Mouse (Mus musculus): Measurements from ENCODE around the gene B130006D01Rik.

B130006D01Rik gene

DNA sequence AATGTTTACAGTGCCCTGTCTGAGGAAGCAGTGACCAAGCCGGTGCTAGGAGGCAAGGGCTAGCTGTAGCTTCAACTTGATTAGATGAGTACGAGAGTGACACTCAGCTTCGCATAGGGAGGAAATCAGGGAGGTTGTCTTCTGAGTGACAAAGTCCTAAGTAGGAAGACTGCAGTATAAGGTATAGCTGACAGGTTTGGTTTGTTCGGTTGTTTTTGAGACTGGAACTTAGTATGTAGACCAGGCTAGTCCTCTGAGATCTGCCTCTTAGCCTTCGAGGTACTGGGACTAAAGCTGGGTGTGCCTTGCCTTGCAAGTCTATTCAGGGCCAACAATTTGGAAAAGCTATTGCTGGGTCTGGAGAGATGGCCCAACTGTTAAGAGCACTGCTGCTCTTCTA, at the start of gene B130006D01Rik:
Gene B130006D01Rik (plus strand): TSS at position 301 of the 400 bp plus-strand sequence.
- DNase-seq (ENCODE audit: extremely low spot score, low spot score), result no peak

DNA sequence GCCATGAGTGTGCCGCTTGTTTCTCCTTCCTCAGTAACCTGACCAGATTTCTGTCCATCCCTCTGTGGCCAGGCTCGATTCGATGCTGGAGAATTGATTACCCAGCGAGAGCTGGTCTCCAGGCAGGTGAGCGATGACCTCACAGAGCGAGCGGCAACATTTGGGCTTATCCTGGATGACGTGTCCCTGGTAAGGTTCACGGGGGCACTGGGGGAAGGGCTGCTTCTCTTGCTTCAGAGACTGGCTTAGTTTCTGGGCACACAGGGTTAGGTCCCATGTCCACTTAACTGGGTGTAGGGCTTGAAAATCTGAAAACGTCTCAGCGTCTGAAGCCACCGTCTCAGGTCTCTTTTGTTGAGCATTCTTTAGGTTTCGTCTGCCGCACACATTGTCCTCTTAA, 47.9 kb upstream of the B130006D01Rik start:
- DNase-seq (ENCODE audit: extremely low spot score, low spot score), result no peak

DNA sequence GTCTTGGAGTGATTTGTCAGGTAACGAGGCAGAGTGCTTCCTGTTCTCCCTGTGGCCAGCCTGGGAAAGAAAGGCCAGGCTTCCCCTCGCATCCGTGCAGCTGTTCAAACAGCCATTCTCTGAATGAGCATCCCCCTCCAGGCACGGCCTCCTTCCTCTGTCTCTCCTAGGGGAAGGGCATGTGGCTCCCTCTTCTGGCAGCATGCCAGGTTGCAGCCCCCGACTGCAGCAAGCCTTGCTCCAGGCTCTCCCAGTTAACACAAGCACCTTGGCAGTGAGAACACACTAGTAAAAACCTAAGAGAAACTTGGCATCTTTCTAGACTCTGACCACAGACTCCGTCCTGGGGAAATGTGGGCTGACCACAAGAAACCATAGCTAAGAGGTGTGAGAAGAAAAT, 47.1 kb upstream of the B130006D01Rik start:
- DNase-seq (ENCODE audit: extremely low spot score, low spot score), result peak; percentile 86

DNA sequence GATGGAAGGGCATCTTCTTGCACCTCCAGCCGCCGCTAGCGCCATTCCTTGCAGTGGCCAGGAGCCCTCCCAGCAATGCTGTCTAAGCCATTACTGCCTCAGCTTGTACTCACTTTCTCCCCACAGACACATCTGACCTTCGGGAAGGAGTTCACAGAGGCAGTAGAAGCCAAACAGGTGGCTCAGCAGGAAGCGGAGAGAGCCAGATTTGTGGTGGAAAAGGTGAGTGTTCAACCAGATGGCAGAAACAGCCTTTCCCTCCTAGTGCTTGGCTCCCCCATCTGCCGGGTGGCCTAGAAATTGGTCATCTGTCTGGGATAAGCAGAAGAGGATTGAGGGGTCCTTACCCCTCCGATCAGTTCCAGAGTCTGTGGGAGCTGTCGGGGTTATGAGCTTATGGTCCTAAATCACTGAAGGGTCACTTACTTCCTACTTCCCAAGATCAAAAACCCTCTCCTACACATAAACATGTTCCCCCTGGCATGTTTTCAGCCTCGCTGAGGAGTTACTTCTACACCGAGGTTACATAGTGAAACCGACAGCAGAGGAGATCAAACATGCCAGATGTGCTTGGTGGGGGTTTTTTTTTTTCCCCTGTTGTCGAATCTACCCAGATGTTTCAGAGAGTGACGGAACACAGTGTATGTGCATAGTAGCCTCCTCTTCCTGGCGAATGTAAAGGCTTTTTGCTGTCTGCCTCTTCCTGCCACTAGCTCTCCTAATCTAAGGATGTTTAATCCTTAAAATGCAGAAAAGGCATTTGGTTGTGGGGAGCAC, 45.3 kb upstream of the B130006D01Rik start:
- DNase-seq (ENCODE audit: extremely low spot score, low spot score), result no peak

DNA sequence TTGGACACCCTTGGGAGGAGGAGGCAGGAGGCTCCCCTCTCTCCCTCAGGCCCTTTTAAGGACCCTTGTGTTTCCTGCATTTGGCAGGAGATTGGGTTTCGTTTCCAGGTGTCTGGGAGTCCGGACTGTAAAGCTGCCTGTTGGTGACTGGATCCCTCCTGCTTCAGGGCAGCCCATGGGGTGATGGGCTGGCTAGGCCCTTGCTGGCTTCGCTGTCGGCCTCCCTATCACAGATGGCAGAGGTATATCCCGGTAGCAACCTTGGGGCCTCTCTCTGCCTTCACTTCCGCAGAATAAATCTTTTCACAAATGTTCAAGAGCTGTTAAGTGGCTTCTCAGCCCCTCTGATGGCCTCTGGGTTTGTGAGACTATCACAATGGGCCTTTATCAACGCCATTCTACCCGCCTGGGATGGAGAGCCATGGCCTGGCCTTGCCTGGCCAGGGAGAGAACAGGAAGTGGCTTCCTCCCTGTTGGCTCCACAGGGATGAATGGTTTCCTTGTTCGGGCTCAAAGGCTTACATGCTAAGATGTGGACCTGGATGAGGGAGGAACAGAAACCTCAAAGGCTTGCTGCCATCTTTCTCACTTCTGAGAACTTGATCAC, 41.3 kb upstream of the B130006D01Rik start:
- DNase-seq (ENCODE audit: extremely low spot score, low spot score), result peak; percentile 30

DNA sequence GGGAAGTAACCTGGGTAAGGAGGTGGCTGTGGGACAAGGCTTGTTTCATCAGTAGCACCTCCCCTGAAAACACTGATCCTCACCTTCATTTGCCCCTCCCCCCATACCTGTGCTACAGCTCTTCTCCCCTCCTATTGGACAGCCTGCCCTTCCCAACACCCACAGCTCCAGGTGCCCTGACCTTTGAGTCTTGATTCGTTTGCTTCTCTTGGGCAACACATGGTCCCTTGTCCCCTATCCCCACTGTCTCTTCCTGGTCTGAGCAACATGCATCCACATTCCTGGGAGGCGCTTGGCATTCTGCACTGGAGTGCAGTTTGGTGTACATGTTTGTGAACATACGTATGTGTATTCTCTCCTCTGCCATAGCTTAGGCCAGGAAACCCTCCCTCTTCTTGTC, 40.4 kb upstream of the B130006D01Rik start:
- DNase-seq (ENCODE audit: extremely low spot score, low spot score), result no peak

DNA sequence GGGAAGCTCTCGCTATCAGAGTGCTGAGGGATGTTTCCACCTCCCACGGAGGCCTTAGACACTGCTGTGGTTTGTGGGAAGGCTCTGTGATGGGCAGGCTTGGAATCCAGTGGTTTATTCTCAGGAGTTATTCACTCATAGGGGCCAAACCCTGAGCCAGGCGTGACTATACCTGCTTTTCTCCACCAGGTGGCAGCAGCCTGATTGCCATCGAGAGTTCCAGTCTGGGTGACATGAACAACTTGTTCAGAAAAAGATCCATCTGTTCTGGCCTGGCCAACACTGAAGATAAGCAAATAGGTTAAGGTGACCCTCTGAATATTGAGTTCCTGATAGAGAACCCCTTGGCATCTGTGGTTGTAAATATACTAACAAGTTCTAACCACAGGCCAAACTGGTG, 37.4 kb upstream of the B130006D01Rik start:
- DNase-seq (ENCODE audit: extremely low spot score, low spot score), result peak; percentile 80

DNA sequence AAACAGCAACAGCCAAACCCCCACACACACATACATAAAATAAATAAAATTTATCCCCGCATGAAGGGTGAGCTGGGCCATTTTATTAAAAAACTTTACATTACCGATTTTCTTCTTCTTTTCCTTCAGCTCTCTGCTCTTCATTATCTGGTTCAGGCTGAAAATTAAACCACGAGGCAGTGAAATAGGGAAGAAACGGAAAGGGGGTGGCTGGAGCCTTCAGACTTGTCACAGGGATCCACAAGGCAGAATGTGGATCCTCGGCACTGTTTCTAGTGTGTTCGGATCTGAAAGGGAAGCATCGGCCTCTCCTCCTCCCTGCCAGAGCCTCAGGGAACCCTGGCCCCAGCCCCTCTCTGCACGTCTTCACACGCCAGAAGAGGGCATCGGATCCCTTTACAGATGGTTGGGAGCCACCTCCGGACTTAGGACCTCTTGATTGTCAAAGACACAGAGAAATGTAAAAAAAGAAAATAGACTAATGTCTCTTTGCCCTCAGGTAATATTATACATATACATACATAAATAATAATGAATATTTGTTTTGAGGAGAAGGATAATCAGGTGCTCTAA, 36.2 kb upstream of the B130006D01Rik start:
- DNase-seq (ENCODE audit: extremely low spot score, low spot score), result no peak

DNA sequence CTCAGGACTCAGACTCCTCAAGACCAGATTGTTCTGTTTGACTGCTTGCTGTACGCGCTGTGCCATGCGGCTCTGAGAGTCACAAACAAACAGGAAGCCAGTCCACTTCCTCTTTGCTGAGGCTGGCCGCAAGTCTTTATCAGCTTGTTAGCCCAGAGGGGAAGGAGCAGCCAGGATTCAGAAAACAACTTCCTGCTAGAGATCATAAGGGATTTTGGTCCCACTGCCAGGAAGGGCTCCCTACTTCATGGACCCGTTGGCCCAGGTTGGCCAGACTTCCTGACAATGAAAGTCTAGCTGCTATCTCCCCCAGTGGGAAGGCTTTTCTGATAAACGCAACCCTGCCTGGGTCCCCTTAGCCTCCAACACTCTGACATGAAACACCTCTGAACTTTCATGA, 34.9 kb upstream of the B130006D01Rik start:
- no peak for DNase-seq (ENCODE audit: extremely low spot score, low spot score)

DNA sequence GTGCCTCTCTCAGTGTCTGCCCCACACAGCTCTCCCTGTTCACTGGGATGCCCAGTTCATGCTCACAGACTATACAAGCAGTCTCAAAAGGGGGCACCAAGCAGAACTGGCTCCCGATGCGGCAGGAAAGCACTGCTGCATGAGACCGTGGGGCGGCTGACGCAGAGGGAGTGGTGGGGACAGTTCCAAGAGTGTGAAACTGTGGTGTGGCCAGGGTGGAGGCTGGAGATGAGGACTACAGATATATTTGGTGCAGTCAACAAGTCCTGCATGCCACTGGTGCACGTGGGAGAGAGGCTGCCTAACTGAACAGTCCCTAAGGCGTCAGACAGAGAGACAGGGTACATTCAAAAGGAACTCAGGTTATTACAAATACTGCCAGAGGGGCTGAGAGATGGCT, 34.4 kb upstream of the B130006D01Rik start:
- DNase-seq (ENCODE audit: extremely low spot score, low spot score), result no peak

DNA sequence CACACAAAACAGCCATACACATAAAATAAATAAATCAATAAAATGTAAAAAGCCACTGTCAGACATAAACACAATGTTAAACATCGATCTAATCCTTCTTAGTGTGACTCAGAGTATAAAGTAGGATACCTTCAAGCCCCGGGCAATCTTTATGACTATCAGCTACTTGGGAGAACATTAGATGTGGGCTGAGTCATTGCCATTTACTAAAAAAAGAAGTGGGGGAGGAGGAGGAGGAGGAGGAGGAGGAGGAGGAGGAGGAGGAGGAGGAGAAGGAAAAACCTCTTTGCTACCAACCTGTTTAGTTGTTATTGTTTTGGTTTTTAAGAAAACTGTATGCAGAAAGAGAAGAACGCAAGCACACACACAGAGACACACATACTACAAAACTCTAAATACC, 33.8 kb upstream of the B130006D01Rik start:
- DNase-seq (ENCODE audit: extremely low spot score, low spot score), result no peak

DNA sequence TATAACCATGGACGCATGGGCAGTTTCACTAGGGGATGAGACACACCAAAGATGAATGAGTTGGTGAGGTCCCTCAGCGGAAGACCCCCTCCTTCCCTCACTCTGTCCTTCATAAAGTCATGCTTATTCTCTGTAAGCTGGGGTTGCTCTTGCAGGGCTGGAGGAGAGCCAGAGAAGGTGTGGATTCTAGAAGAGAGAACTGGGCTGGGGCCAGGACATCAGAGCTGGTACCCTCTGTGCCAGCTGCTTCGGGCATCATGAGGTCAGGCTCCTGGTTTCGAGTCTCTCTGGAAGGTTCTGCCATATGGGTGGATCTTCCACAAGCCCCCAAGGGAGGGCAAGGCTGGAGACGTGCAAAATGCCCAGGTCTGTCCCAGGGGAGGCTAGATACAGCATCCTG, 24.8 kb upstream of the B130006D01Rik start:
- no peak for DNase-seq (ENCODE audit: extremely low spot score, low spot score)

DNA sequence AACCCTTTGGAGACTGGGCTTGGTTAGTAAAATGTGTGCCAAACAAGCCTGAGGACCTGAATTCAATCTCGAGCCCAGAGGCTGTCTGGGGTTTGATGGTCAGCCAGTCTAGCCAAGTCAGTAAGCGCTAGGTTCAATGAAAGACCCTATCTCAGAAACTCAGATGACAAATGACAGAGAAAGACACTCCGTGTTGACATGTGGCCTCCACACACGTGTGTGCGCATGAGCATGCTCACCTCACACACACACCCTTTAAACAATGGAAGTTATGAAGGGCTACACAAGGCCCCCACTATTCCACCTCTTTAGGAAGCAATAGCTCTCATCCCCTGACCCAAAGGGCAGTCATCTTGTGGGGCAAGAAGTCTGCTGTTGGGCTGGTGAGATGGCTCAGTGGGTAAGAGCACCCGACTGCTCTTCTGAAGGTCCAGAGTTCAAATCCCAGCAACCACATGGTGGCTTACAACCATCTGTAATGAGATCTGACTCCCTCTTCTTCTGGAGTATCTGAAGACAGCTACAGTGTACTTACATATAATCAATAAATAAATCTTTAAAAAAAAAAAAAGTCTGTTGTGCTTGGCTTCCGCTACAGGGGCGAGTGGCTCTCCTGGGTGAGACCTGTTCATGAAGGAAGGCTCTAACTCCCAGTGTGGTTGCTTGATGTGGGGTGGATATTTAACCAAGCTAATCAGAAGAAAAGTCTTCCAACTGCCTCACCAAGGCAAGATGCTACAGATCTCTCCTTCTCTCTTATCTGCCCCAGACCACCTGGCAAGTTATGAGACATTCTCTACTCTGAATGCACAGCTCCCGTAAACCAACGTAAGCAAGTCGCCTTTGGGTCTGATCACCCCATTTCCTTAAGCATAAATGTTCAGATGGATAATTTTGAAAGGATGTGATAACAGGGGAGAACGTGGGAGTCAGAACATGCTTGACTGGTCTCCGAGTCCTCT, 22.3 kb upstream of the B130006D01Rik start:
- DNase-seq (ENCODE audit: extremely low spot score, low spot score), result no peak

DNA sequence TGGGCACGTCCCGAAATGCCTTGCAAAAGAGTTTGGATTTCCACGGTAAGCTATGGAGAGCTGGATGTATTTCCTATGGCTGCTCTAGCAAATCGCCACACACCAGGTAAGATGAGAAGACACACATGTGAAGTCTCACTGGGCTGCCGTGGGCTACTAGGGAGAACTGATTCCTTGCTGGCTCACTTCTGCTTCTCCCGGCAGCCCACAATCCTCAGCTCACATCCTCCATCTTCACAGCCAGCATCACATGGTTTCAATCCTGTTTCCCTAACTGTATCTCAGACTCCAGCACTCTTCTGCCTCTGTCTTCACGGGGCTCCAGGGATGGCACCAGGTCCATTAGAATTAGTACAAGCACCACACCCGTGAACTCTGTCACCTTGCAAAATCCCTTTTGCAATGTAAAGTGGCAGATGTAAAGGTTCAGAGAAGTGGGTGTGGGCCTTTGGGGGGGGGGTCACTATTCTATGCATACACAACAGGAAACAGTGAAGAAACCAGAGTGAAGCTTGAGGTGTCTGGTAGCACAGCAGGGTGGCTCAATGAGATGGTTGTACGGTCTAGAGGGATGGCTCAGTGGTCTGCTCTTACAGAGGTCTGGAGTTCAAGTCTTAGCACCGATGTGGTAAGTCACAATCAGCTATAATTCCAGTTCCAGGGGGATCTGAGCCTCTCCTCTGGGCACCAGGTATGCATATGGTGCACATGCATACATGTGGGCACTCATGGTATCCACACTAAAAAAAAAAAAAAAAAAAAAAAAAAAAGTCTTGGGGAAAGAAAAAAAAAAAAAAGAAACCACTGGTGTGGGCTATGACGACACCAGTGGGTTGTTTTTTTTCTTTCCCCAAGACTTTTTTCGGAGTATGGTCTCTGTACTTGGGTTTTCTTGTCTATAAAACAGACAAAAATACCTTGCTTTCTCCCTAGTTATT, 19.1 kb upstream of the B130006D01Rik start:
- DNase-seq (ENCODE audit: extremely low spot score, low spot score), result no peak

DNA sequence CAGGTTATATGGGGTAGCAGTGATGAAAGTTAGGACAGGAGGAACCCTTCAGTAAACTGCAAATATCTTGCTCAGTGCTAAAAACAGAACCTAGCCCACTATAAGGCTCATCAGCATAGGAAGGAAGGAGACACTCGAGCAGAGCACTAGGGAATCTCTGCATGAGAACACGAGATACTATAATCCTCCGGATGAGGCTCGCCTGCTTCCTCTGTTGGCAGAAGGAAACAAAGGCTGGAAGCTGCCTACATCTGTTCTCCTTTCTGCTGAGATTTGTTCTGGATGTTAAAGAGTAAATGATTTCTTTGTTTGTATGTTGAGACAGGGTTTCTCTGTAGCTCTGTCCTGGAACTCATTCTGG, 18.4 kb upstream of the B130006D01Rik start:
- DNase-seq (ENCODE audit: extremely low spot score, low spot score), result no peak

DNA sequence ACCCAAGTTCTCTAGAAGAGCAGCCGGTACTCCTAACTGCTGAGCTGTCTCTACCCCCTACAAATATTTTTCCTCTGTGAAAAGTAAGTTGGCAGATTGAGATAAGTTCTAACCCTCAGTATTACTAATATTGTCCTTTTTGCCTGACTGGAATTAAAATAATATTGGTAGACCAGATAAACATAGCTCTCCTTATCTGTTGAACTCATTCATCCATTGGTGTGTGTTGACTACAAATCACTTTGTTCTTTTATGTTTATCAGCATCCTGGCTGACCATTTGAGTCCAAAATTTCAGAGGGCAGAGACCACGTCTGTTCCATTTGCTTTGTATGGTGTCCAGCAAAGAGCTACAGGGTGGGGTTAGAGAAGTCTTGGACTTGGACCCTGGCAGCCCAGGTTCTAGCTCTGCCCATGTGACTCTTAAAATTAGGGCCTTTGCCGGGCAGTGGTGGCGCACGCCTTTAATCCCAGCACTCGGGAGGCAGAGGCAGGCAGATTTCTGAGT, 13.8 kb upstream of the B130006D01Rik start:
- DNase-seq (ENCODE audit: extremely low spot score, low spot score), result no peak

DNA sequence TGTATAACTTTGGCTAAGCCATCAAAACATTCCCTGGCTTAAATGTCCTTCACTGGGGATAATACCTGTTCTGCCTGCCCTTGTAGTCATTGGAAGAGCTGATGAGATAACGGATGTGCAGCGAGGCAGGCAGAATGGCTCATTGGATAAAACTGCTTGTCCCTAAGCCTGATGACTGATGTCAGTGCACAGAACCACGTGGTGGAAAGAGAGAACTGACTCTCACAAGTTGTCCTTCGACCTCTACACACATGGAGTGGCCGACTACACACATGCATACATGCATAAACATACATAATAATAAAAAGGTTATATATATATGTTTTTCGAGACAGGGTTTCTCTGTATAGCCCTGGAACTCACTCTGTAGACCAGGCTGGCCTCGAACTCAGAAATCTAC, 12.9 kb upstream of the B130006D01Rik start:
- DNase-seq (ENCODE audit: extremely low spot score, low spot score), result no peak

DNA sequence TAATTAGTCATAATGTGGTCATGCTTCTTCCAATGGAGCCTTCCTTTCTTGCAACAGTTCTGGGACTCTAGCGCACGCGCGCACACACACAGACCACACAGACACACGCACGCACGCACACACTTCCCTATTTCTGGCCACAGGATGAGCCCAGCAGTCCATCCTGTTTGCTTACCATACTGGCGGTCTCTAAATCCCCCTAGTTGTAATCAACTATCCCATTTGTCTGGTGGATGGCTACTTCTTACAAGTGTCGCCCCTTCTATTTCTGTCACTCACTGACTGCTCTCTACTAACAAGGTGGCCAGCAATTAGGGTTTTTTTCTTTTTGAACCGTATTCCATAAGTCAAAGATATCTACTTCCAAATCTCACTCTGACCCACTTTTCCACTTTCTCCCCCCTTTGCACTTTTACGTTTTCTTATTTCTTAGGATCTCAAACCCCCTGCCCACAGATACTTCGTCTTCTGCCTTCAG, 11.3 kb upstream of the B130006D01Rik start:
- DNase-seq (ENCODE audit: extremely low spot score, low spot score), result no peak

DNA sequence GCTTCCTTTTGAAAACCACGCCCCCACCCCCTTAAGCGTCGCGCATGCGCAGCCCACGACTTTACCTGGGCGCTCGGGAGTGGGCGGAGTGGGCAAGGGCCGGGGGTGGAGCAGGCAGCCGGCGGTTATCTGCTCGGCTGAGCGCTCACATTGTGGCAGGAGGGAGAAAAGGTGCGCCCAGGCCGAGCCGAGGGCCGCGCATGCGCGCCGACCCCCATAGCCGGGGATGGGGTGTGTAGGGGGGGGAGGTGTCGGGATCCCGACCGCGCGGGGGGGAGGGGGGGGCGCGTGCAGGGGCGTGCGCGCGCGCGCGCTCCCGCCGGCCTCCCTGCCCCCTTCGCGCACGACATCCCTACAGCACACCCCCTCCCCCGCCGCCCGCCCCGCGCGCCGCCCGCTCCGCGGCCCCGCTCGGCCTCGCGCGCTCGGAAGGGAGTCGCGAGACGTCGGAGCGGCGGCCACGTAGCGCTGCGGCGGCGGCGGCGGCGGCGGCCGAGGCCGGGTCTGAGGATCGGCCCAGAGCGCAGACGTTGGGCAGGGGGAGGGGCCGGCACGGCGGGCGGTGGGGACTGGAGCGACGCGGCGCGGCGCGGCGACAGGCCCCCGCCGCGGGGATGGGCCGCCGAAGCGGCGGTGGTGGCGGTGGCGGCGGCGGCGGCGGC, 10.7 kb upstream of the B130006D01Rik start, which contains the start of gene Zfp652:
Gene Zfp652 (plus strand): TSS at position 111 of the 662 bp plus-strand sequence.
- peak; percentile 92 for DNase-seq (ENCODE audit: extremely low spot score, low spot score)
